Mouse (Mus musculus): Measurements from ENCODE around the gene Fbxw11. TPM values are rescaled to one million over a fixed set of nuclear protein-coding genes. Genes with fewer than 3 reads are reported as not detected.

Gene Fbxw11
- polyA plus RNA-seq, 1 experiment from 2014 or later: 32.1 TPM

- Histone ChIP-seq H3K9me3 (ENCODE audit: control insufficient read depth, low read length) (no peaks in the 10 kb centered on the region), H3K4me3 (ENCODE audit: low read depth, low read length) (no peak overlapping the region), H3K27me3 (ENCODE audit: control insufficient read depth, insufficient read depth, low read length) (no peaks in the 10 kb centered on the region), H3K27ac (replicated peaks) (no peak overlapping the region), H3K4me2 (replicated peaks; ENCODE audit: low read depth) (no peak overlapping the region), H3K4me1 (replicated peaks; ENCODE audit: control insufficient read depth, insufficient read depth) (no peaks in the 10 kb centered on the region), H3K36me3 (ENCODE audit: control insufficient read depth, insufficient read depth, low read length) (no peaks in the 10 kb centered on the region), H3K9ac (ENCODE audit: low read length) (no peak overlapping the region)
- TF ChIP-seq EP300 (optimal IDR thresholded peaks at IDR 0.05): no peak
- no peak for TF ChIP-seq CTCF (IDR thresholded peaks at IDR 0.05; ENCODE audit: low read depth)
- DNase-seq (ENCODE audit: low spot score): no peak
- ATAC-seq (ENCODE audit: low FRiP score, low TSS enrichment): no peak
- 66% methylated on average over 5 of the region's 5 CpGs for WGBS
These were observed 143.7 kb downstream of the Fbxw11 start for GRCm38 (mm10) chr11:32786201-32786600.

GRCm38 (mm10) chr11:32794759-32795445, 152.4 kb downstream of the Fbxw11 start:
- WGBS: 57% methylated on average over 10 of the region's 10 CpGs
- no peak overlapping the region for H3K9ac ChIP-seq (ENCODE audit: low read length)
- H3K4me1 ChIP-seq (replicated peaks; ENCODE audit: control insufficient read depth, insufficient read depth): no peaks in the 10 kb centered on the region
- no peak overlapping the region for H3K27ac ChIP-seq (replicated peaks)
- TF ChIP-seq CTCF (IDR thresholded peaks at IDR 0.05; ENCODE audit: low read depth): no peak
- TF ChIP-seq EP300 (optimal IDR thresholded peaks at IDR 0.05): no peak
- DNase-seq (ENCODE audit: low spot score) (no peak), ATAC-seq (ENCODE audit: low FRiP score, low TSS enrichment) (no peak)
- H3K9me3 ChIP-seq (ENCODE audit: control insufficient read depth, low read length): no peaks in the 10 kb centered on the region
- H3K36me3 ChIP-seq (ENCODE audit: control insufficient read depth, insufficient read depth, low read length): no peaks in the 10 kb centered on the region
- no peak overlapping the region for H3K4me3 ChIP-seq (ENCODE audit: low read depth, low read length)
- H3K4me2 ChIP-seq (replicated peaks; ENCODE audit: low read depth): no peak overlapping the region
- no peaks in the 10 kb centered on the region for H3K27me3 ChIP-seq (ENCODE audit: control insufficient read depth, insufficient read depth, low read length)

Other genes with a start within 250 kb of the Fbxw11 start
- 16.7 and 18.6 TPM in 2 replicates for gene Ubtd2, start 187.4 kb upstream of the Fbxw11 start, polyA plus RNA-seq (2015; fragmentation: Nextera tagmentation; extraction: Ambion mirVana)
- 0.16 and 0.52 TPM in 2 replicates for gene Efcab9, start 110.6 kb upstream of the Fbxw11 start, polyA plus RNA-seq (2015; fragmentation: Nextera tagmentation; extraction: Ambion mirVana)
- 1.1 and 1.6 TPM in 2 replicates for gene Stk10, start 109.4 kb upstream of the Fbxw11 start, polyA plus RNA-seq (2015; fragmentation: Nextera tagmentation; extraction: Ambion mirVana)
- gene Smim23, start 181.9 kb downstream of the Fbxw11 start, polyA plus RNA-seq (2015; fragmentation: Nextera tagmentation; extraction: Ambion mirVana): not detected in 2 replicates